Mouse (Mus musculus) spleen, adult 2 months (tissue): ENCODE measurements around the gene Syt16. TPM values are rescaled to one million over a fixed set of nuclear protein-coding genes. Genes with fewer than 3 reads are reported as not detected.

Source experiments
- DNase-seq, 2 experiments: peaks; one replicate each; pipeline versions ENCODE4 v3.0.0 to v3.0.0-alpha.2; 2012 to 2021; ENCODE audit warnings: low spot score in 2 of 2, low read depth in 1 of 2
- H3K27ac ChIP-seq: fragments of 200-500 bp; 2 replicates; pipeline ENCODE4 v1.5.1; 2012; ENCODE audit warnings: low read length, inconsistent platforms; ENCODE audit not compliant: insufficient read depth
- H3K27me3 ChIP-seq: fragments of 200-500 bp; 2 replicates; pipeline ENCODE4 v1.6.1; 2012; ENCODE audit warnings: mild to moderate bottlenecking, moderate library complexity, low read length, inconsistent platforms; ENCODE audit not compliant: control insufficient read depth, insufficient read depth
- H3K36me3 ChIP-seq: fragments of 200-500 bp; 2 replicates; pipeline ENCODE4 v1.6.1; 2012; ENCODE audit warnings: mild to moderate bottlenecking, low read length, inconsistent platforms; ENCODE audit not compliant: control insufficient read depth, insufficient read depth
- H3K4me1 ChIP-seq: fragments of 200-500 bp; 2 replicates; pipeline ENCODE4 v1.6.1; 2011; ENCODE audit warnings: inconsistent platforms; ENCODE audit not compliant: control insufficient read depth, insufficient read depth, insufficient read length
- H3K4me3 ChIP-seq: fragments of 200-500 bp; 2 replicates; pipeline ENCODE4 v1.5.1; 2011; ENCODE audit warnings: mild to moderate bottlenecking, inconsistent platforms; ENCODE audit not compliant: insufficient read depth, insufficient read length; ENCODE audit errors: extremely low read depth
- CTCF ChIP-seq: fragments of 200-500 bp; IDR thresholded peaks from 2 replicates; pipeline ENCODE4 v1.5.1; 2011; ENCODE audit warnings: mild to moderate bottlenecking, inconsistent platforms; ENCODE audit not compliant: insufficient read depth, insufficient read length, insufficient replicate concordance; ENCODE audit errors: extremely low read depth
- POLR2A ChIP-seq: fragments of 200-500 bp; IDR thresholded peaks from 2 replicates; pipeline ENCODE4 v1.6.1; 2011; ENCODE audit warnings: low read depth, low read length, inconsistent platforms
- WGBS: fragments of 180-500 bp; shearing (Covaris S2); methylation state at CpG from one replicate; pipeline ENCODE4 v1.1.7; 2018; 5-methylcytosine and 5-hydroxymethylcytosine counted together
- polyA plus RNA-seq: library from polyadenylated mRNA; depleted of rRNA; stranded (reverse); fragments of >200 nt; gene quantifications from 2 replicates; pipeline ENCODE4 v1.2.3, GENCODE M21; 2012

Syt16 gene
- polyA plus RNA-seq, 1 experiment = not detected

DNA sequence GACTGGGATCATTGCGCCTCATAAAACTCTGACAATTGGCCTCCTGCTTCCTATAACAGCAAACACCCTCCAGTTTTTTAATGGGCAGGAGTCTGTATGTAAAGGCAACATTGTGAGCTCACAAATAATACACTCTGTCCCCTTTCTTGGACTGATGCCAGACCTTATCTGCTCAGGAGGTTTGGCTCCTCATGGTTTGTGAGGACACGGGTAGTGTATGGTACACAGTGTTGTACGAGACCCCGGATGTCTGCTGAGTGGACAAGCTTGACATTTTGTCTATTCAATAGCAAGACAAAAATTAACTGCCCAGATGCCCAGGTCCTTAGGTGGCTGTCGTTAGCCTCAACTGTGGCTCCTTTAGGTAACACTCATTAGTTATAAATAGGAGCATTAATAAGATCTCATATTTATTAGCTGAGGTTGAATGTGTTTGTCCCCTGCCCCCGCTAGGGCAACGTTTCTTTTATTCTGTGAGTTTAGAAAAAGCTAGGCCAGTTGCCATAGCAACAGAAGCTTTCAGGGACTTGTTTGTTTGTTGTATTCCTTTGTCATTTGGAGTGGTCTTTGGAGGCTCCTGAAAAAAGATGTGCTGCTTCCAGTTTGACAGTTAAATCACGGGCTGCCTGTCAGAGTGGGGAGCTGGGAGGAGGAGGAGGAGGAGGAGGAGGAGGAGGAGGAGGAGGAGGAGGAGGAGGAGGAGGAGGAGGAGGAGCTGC, 101.3 kb downstream of the Syt16 start:
- Histone ChIP-seq H3K4me3 (no peak overlapping the region), H3K36me3 (no peaks in the 10 kb centered on the region), H3K4me1 (no peaks in the 10 kb centered on the region), H3K27me3 (no peaks in the 10 kb centered on the region), H3K27ac (no peak overlapping the region)
- no peak for TF ChIP-seq POLR2A
- no peak for TF ChIP-seq CTCF
- WGBS = 73% methylated on average over 8 of the region's 8 CpGs
- DNase-seq = no peak

DNA sequence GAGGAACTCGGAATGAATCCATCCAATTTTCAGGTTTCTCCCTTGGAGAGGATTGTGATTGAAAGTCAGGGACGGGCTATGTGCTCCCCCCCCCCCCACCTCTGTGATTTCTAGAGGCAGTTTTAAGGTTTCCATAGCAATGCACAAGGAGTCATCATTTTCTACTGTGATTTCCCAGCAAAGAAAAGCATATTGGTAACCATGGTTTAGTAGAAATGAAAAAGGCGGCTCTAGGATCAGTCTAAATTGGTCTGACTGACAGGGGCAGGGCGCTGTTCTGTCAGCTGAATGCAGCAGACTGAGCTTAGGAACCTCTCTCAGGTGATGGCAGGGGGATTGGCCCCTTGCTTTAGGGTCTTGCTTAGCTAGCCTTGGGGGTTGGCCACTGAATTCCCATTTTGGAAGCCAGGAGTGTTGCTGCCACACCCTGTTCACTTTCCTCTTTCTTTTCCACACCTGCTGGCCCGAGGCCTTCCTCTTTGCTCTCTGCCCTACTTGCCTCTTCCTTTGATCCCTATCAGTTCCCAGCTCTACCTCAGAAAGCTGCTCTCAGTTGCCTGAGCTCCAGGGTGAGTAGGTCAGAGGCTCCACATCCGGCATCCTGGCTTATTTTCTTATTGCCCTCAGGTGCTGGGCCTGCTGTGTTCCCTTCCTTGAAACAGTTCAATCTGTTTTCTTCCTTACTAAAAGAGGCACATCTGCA, 108.5 kb downstream of the Syt16 start:
- DNase-seq = no peak
- no peak overlapping the region for H3K4me3 ChIP-seq
- TF ChIP-seq CTCF = no peak
- TF ChIP-seq POLR2A = no peak
- no peak overlapping the region for H3K27ac ChIP-seq
- no peaks in the 10 kb centered on the region for H3K27me3 ChIP-seq
- H3K36me3 ChIP-seq = no peaks in the 10 kb centered on the region
- no peaks in the 10 kb centered on the region for H3K4me1 ChIP-seq
- WGBS = 72% methylated on average over 6 of the region's 6 CpGs

DNA sequence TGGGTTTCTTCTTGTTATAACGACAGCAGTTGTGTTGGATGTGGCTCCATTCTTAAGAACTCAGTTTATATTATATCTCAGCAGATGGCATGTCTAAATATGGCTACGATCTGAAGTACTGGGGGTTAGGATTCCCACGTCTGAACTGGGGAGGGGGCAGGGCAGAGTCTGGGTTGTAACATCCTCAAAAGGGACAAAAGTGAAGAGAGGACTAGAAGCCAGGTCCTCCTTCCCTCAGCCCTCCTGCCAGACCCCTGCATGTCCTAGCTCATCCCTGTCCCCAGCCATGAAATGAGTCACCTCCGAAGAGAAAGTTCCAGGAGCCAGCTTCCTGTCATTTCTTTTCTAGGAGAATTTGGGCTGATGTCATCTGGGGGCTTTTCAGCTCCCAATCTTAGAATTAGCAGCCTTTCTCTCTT, 111.2 kb downstream of the Syt16 start:
- H3K27me3 ChIP-seq = no peaks in the 10 kb centered on the region
- no peak overlapping the region for H3K27ac ChIP-seq
- TF ChIP-seq CTCF (no peak), POLR2A (no peak)
- no peaks in the 10 kb centered on the region for H3K4me1 ChIP-seq
- no peak for DNase-seq
- H3K4me3 ChIP-seq = no peak overlapping the region
- 58% methylated on average over 4 of the region's 4 CpGs for WGBS
- no peaks in the 10 kb centered on the region for H3K36me3 ChIP-seq

DNA sequence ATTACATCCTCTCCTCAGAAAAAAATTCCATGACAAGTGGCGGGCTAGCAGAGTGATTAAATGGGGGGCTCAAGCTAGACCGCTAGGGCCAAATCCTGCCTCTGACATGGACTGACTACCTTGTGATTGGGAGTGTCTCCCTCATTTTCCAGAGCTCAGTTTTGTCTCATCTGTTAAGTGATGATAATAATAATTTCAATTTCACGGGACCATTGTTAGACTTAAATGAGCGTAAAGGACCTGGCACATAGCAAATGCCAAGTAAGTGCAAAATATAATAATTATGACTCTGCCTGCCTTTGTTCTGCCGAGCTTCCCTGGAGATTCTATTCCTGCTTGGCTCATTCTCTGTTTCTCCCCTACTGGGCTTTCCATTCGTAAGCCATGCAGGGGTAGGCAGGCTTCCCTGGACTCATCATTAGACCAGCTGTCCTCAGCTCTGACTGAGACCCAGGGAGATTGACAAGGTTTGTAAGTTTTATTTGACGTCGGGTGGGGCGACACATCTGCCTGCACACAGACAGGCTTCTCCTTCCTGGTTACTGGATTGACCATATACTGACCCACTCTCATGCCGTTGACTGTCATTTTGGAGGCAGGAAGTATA, 112.1 kb downstream of the Syt16 start:
- DNase-seq = no peak
- 88% methylated on average over 10 of the region's 10 CpGs for WGBS
- no peaks in the 10 kb centered on the region for H3K4me1 ChIP-seq
- no peak for TF ChIP-seq CTCF
- H3K4me3 ChIP-seq = no peak overlapping the region
- no peaks in the 10 kb centered on the region for H3K27me3 ChIP-seq
- H3K36me3 ChIP-seq = no peaks in the 10 kb centered on the region
- no peak overlapping the region for H3K27ac ChIP-seq

DNA sequence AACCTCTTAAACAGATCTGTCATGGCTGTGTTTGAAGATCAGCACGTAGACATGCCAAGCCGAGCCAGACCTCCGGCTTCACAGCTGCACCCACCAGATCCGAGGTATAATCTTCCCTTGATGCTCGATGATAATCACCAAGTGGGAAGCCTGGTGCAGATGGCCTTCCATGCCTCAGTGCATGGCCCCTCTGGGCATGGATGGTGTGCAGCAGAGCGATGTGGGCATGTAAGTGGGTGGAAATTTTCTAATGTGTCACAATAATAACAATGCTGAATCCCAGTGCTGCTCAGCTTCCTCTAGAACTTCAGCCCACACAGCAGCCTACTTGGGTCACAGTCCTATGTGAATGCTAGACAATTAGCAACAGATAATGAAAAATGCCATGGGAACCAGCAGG, 119.4 kb downstream of the Syt16 start:
- H3K27ac ChIP-seq = no peak overlapping the region
- TF ChIP-seq CTCF (no peak), POLR2A (no peak)
- no peaks in the 10 kb centered on the region for H3K27me3 ChIP-seq
- no peak overlapping the region for H3K4me3 ChIP-seq
- no peak for DNase-seq
- H3K4me1 ChIP-seq = no peaks in the 10 kb centered on the region
- WGBS = 92% methylated on average over 6 of the region's 6 CpGs
- no peaks in the 10 kb centered on the region for H3K36me3 ChIP-seq

DNA sequence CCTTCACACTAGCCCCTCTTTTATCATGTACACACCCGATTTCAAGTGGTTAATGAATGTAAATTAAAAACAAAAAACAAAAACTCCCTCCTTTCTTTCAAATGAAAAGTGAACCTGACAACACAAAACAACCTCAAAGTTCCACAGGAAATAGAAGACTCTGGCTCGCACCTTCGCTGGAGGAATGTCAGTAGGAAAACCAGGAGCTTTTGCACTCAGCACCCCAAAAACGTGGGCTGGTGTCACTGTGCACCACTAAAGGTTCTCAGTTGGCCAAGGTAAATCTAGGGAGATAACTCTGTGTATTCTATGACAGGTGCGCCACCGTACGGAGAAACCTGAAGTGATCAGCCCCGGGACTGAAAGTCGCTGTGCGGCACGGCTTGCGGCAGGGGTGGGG, 128.3 kb downstream of the Syt16 start:
- Histone ChIP-seq H3K4me1 (no peaks in the 10 kb centered on the region), H3K36me3 (no peaks in the 10 kb centered on the region), H3K27me3 (no peaks in the 10 kb centered on the region), H3K4me3 (no peak overlapping the region), H3K27ac (no peak overlapping the region)
- TF ChIP-seq CTCF = no peak
- TF ChIP-seq POLR2A = no peak
- no peak for DNase-seq
- WGBS = 79% methylated on average over 12 of the region's 12 CpGs

DNA sequence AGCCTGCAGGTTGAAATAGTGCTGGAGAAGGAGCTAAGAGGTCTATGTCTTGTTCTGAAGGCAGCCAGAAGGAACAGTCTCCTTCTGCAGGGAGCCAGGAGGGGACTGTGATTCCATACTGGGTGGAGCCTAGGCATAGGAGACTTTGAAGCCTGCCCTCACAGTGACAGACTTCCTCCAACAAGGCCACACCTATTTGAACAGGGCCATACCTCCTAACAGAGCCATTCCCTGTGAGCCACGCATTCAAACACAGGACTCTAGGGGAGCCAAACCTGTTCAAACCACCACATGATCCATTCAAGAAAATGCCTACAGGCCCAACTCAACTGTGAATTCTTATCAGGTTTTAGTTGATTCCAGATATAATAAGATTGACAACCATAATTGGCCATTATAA, 130.8 kb downstream of the Syt16 start:
- no peak for TF ChIP-seq POLR2A
- TF ChIP-seq CTCF = no peak
- H3K4me1 ChIP-seq = no peaks in the 10 kb centered on the region
- no peak overlapping the region for H3K4me3 ChIP-seq
- 79% methylated on average over 1 of the region's 1 CpGs for WGBS
- no peaks in the 10 kb centered on the region for H3K27me3 ChIP-seq
- H3K36me3 ChIP-seq = no peaks in the 10 kb centered on the region
- DNase-seq = no peak
- no peak overlapping the region for H3K27ac ChIP-seq
